Mouse (Mus musculus) left cerebral cortex, adult 18-20 months (tissue): ENCODE results near the gene Krt80. TPM values are rescaled to one million over a fixed set of nuclear protein-coding genes. Genes with fewer than 3 reads are reported as not detected.
A peak's percentile ranks its signal among the peaks of the same experiment; 100 is the strongest.
"Not testable (repeated sequence)": the region's sequence is repeated elsewhere in the genome, so short reads cannot be mapped to it uniquely, and the experiment has no call there.

Experiments
- DNase-seq, 2 experiments: peaks; one replicate each; pipeline ENCODE4 v3.0.0; 2021 to 2022; ENCODE audit warnings: low spot score in 2 of 2, mixed read lengths in 1 of 2
- total RNA-seq, 2 experiments: library from RNA; stranded (reverse); gene quantifications; 2 replicates each; pipeline ENCODE4 v1.2.3; 2021

Gene Krt80
- total RNA-seq, 2 experiments from 2014 or later: 2.2 to 3.3 TPM

- DNase-seq: no peak
Measured at GRCm38 (mm10) chr15:101352706-101353465, 17.1 kb downstream of the Krt80 start.

- DNase-seq: no peak
Measured at GRCm38 (mm10) chr15:101352047-101352446, 17.9 kb downstream of the Krt80 start.

- DNase-seq: peak; percentile 70 to 73
Measured at GRCm38 (mm10) chr15:101341797-101342515, 28.0 kb downstream of the Krt80 start.

- peak; percentile 90 to 94 for DNase-seq
Measured at GRCm38 (mm10) chr15:101339537-101339936, 30.4 kb downstream of the Krt80 start.

GRCm38 (mm10) chr15:101338359-101338758 is 31.6 kb downstream of the Krt80 start:
- DNase-seq: no peak

- DNase-seq: no peak
Measured at GRCm38 (mm10) chr15:101336474-101337174, 33.3 kb downstream of the Krt80 start.

GRCm38 (mm10) chr15:101333648-101334047 is 36.3 kb downstream of the Krt80 start:
- DNase-seq: no peak

- DNase-seq: no peak
Measured at GRCm38 (mm10) chr15:101333165-101333564, 36.8 kb downstream of the Krt80 start.

GRCm38 (mm10) chr15:101332370-101332769 is 37.6 kb downstream of the Krt80 start:
- DNase-seq: no peak

- DNase-seq: no peak
Measured at GRCm38 (mm10) chr15:101331090-101331489, 38.9 kb downstream of the Krt80 start.

- no peak for DNase-seq
Measured at GRCm38 (mm10) chr15:101329564-101329892, 40.4 kb downstream of the Krt80 start.

GRCm38 (mm10) chr15:101328876-101329563 is 40.9 kb downstream of the Krt80 start:
- no peak for DNase-seq

GRCm38 (mm10) chr15:101327282-101327681 is 42.7 kb downstream of the Krt80 start:
- DNase-seq: peak; percentile 88 to 91

GRCm38 (mm10) chr15:101325991-101326534 is 43.9 kb downstream of the Krt80 start:
- no peak for DNase-seq

- not testable (repeated sequence) for DNase-seq
Measured at GRCm38 (mm10) chr15:101324409-101324808, 45.6 kb downstream of the Krt80 start.

- no peak for DNase-seq
Measured at GRCm38 (mm10) chr15:101323511-101323910, 46.5 kb downstream of the Krt80 start.

- no peak for DNase-seq
Measured at GRCm38 (mm10) chr15:101322640-101323039, 47.3 kb downstream of the Krt80 start.

- DNase-seq: no peak
Measured at GRCm38 (mm10) chr15:101322106-101322505, 47.9 kb downstream of the Krt80 start.

- no peak for DNase-seq
Measured at GRCm38 (mm10) chr15:101321126-101321525, 48.8 kb downstream of the Krt80 start.

- DNase-seq: no peak
Measured at GRCm38 (mm10) chr15:101320618-101321041, 49.3 kb downstream of the Krt80 start.

GRCm38 (mm10) chr15:101320010-101320617 is 49.8 kb downstream of the Krt80 start:
- DNase-seq: no peak
